24 mouse cellular contexts compared by ENCODE assay signal in genomic region chr15:10645101-10645500, GRCm38 (mm10).
DNase-seq lines count a peak whose midpoint lies in the region; ATAC-seq and TF ChIP-seq lines count a peak whose summit lies in the region.
"Had no signal": no experiment of that assay in that cellular context is flagged by ENCODE, and none has a peak within 500 bp of the region (broad histone marks: within the 10 kb centered on the region; RNA-seq: fewer than 3 reads in every experiment).

No protein-coding gene starts in this region.

- no peak for TF ChIP-seq POLR2A in liver, adult 2 months (IDR thresholded peaks at IDR 0.05; ENCODE audit: extremely low read depth, insufficient read depth, low read length)
- TF ChIP-seq POLR2A in embryonic fibroblast, embryonic 13.5 days (IDR thresholded peaks at IDR 0.05; ENCODE audit: low read depth, low read length) = no peak

- DNase-seq in embryo, embryonic 10.5 days (ENCODE audit: low spot score) = peak; percentile 38
- no peak for DNase-seq in embryo, embryonic 10 days (ENCODE audit: low spot score)
- DNase-seq in liver, adult 2 months (ENCODE audit: extremely low read depth, low read depth, low spot score) = peak; percentile 68
- DNase-seq: adrenal gland, adult 8-10 months; cerebellum, adult 2 months; cerebellum, postnatal 25 days; forebrain, postnatal 0 days; gastrocnemius, postnatal 14 days; heart, adult 18-20 months; heart, postnatal 10 days; layer of hippocampus, adult 9-11 months; lung, embryonic 14.5 days; right cerebral cortex, adult 18-20 months; thymus, adult 2 months had no signal

- ATAC-seq in liver, embryonic 12.5 days = no peak
- peak; percentile 54 for ATAC-seq in kidney, embryonic 16.5 days (ENCODE audit: low FRiP score, low TSS enrichment)
- ATAC-seq in forebrain, embryonic 13.5 days = no peak
- no peak for ATAC-seq in forebrain, embryonic 12.5 days (ENCODE audit: low FRiP score)
- ATAC-seq: activated CD4-positive, CD25-positive, alpha-beta regulatory T cell, adult 4 months; forebrain, postnatal 0 days; hindbrain, postnatal 0 days had no signal

- H3K79me2 ChIP-seq in liver, adult 2 months (ENCODE audit: control insufficient read depth, insufficient read depth, low read length) = peaks cover 15% of the 10 kb centered on the region; the same call in 1 of the 2 replicates

- WGBS in liver, adult 2 months = 29% methylated on average over 8 of the region's 8 CpGs
- 66% methylated on average over 8 of the region's 8 CpGs for WGBS in liver, embryonic 12.5 days (ENCODE audit: insufficient replicate concordance)
- 35% methylated on average over 8 of the region's 8 CpGs for WGBS in kidney, embryonic 16.5 days
- WGBS in forebrain, embryonic 13.5 days = 32% methylated on average over 8 of the region's 8 CpGs
- 34% methylated on average over 8 of the region's 8 CpGs for WGBS in forebrain, embryonic 12.5 days

- H3K27me3 ChIP-seq in liver, adult 2 months (ENCODE audit: control insufficient read depth, insufficient read depth, low read length) = no peaks in the 10 kb centered on the region
- no peaks in the 10 kb centered on the region for H3K27me3 ChIP-seq in liver, embryonic 12.5 days (replicated peaks)
- H3K27me3 ChIP-seq in kidney, embryonic 16.5 days (ENCODE audit: insufficient read depth, low read length) = no peaks in the 10 kb centered on the region
- H3K27me3 ChIP-seq in forebrain, embryonic 13.5 days = no peaks in the 10 kb centered on the region
- peaks cover 6% of the 10 kb centered on the region; the same call in 1 of the 2 replicates for H3K27me3 ChIP-seq in forebrain, embryonic 12.5 days
- H3K27me3 ChIP-seq: neural tube, embryonic 12.5 days had no signal

- H3K27ac ChIP-seq in liver, adult 2 months (replicated peaks; ENCODE audit: insufficient read depth, low read depth, low read length) = no peak overlapping the region
- H3K27ac ChIP-seq in liver, embryonic 12.5 days = no peak overlapping the region
- H3K27ac ChIP-seq in embryonic fibroblast, embryonic 13.5 days (ENCODE audit: insufficient read depth, low read length) = 0 out of 2 replicates have a peak overlapping the region, but pooled peaks have one; percentile 9
- peak overlapping the region; percentile 20; the same call in 1 of the 2 replicates for H3K27ac ChIP-seq in kidney, embryonic 16.5 days (ENCODE audit: low read length)
- no peak overlapping the region for H3K27ac ChIP-seq in forebrain, embryonic 13.5 days
- H3K27ac ChIP-seq in forebrain, embryonic 12.5 days = no peak overlapping the region
- H3K27ac ChIP-seq: hindbrain, postnatal 0 days; midbrain, embryonic 12.5 days; neural tube, embryonic 12.5 days had no signal

- H3K36me3 ChIP-seq in liver, adult 2 months (ENCODE audit: control insufficient read depth, insufficient read depth, low read length) = no peaks in the 10 kb centered on the region
- H3K36me3 ChIP-seq in liver, embryonic 12.5 days = no peaks in the 10 kb centered on the region
- no peaks in the 10 kb centered on the region for H3K36me3 ChIP-seq in kidney, embryonic 16.5 days (ENCODE audit: insufficient read depth, low read length)
- no peaks in the 10 kb centered on the region; the same call in 1 of the 2 replicates for H3K36me3 ChIP-seq in forebrain, embryonic 13.5 days (ENCODE audit: poor library complexity, severe bottlenecking)
- no peaks in the 10 kb centered on the region for H3K36me3 ChIP-seq in forebrain, embryonic 12.5 days (replicated peaks)
- H3K36me3 ChIP-seq: heart, embryonic 12.5 days; midbrain, embryonic 12.5 days; neural tube, embryonic 12.5 days had no signal

- TF ChIP-seq CTCF in liver, adult 2 months (IDR thresholded peaks at IDR 0.05; ENCODE audit: low read depth, low read length) = no peak
- no peak for TF ChIP-seq CTCF in embryonic fibroblast, embryonic 13.5 days (IDR thresholded peaks at IDR 0.05; ENCODE audit: borderline replicate concordance, insufficient read depth, low read length)

- H3K4me2 ChIP-seq in liver, embryonic 12.5 days = no peak overlapping the region
- no peak overlapping the region for H3K4me2 ChIP-seq in kidney, embryonic 16.5 days (replicated peaks; ENCODE audit: low read depth, low read length)
- no peak overlapping the region for H3K4me2 ChIP-seq in forebrain, embryonic 13.5 days
- no peak overlapping the region for H3K4me2 ChIP-seq in forebrain, embryonic 12.5 days
- H3K4me2 ChIP-seq: heart, embryonic 12.5 days; lung, embryonic 14.5 days; midbrain, embryonic 12.5 days; neural tube, embryonic 12.5 days had no signal

- no peaks in the 10 kb centered on the region for H3K9me3 ChIP-seq in liver, embryonic 12.5 days (replicated peaks)
- no peaks in the 10 kb centered on the region for H3K9me3 ChIP-seq in kidney, embryonic 16.5 days (ENCODE audit: low read length)
- H3K9me3 ChIP-seq in forebrain, embryonic 13.5 days (replicated peaks) = no peaks in the 10 kb centered on the region
- H3K9me3 ChIP-seq in forebrain, embryonic 12.5 days = no peaks in the 10 kb centered on the region
- H3K9me3 ChIP-seq: heart, embryonic 12.5 days; midbrain, embryonic 12.5 days; neural tube, embryonic 12.5 days had no signal

- H3K9ac ChIP-seq in liver, adult 2 months (ENCODE audit: low read depth, low read length) = no peak overlapping the region
- no peak overlapping the region for H3K9ac ChIP-seq in liver, embryonic 12.5 days
- H3K9ac ChIP-seq in kidney, embryonic 16.5 days (replicated peaks; ENCODE audit: low read length) = no peak overlapping the region
- H3K9ac ChIP-seq in forebrain, embryonic 13.5 days = no peak overlapping the region
- no peak overlapping the region for H3K9ac ChIP-seq in forebrain, embryonic 12.5 days
- H3K9ac ChIP-seq: forebrain, postnatal 0 days; heart, embryonic 12.5 days; lung, embryonic 14.5 days; midbrain, embryonic 12.5 days; neural tube, embryonic 12.5 days had no signal

- no peak overlapping the region for H3K4me3 ChIP-seq in liver, adult 2 months (ENCODE audit: insufficient read depth, low read depth, low read length)
- H3K4me3 ChIP-seq in liver, embryonic 12.5 days = no peak overlapping the region
- no peak overlapping the region for H3K4me3 ChIP-seq in embryonic fibroblast, embryonic 13.5 days (ENCODE audit: insufficient read depth, low read length)
- no peak overlapping the region for H3K4me3 ChIP-seq in kidney, embryonic 16.5 days (ENCODE audit: low read length)
- H3K4me3 ChIP-seq in forebrain, embryonic 13.5 days = no peak overlapping the region
- H3K4me3 ChIP-seq in forebrain, embryonic 12.5 days (replicated peaks) = no peak overlapping the region
- H3K4me3 ChIP-seq: heart, embryonic 12.5 days; midbrain, embryonic 12.5 days; neural tube, embryonic 12.5 days had no signal

- H3K4me1 ChIP-seq in liver, adult 2 months (ENCODE audit: control insufficient read depth, insufficient read depth, low read length) = peaks cover 5% of the 10 kb centered on the region
- peaks cover 9% of the 10 kb centered on the region; the same call in 1 of the 2 replicates for H3K4me1 ChIP-seq in liver, embryonic 12.5 days
- peaks cover 37% of the 10 kb centered on the region for H3K4me1 ChIP-seq in embryonic fibroblast, embryonic 13.5 days (ENCODE audit: control insufficient read depth, insufficient read depth, low read length)
- peaks cover 48% of the 10 kb centered on the region for H3K4me1 ChIP-seq in kidney, embryonic 16.5 days (ENCODE audit: insufficient read depth, low read length)
- peaks cover 65% of the 10 kb centered on the region for H3K4me1 ChIP-seq in forebrain, embryonic 13.5 days
- H3K4me1 ChIP-seq in forebrain, embryonic 12.5 days = peaks cover 54% of the 10 kb centered on the region

Comparison
In these comparisons a context has a peak if more than half of its experiments do, and no peak if none do; other contexts are left out.
1. H3K27ac ChIP-seq: peak in embryonic fibroblast, embryonic 13.5 days (single experiment) and kidney, embryonic 16.5 days (single experiment); none in liver, adult 2 months (single experiment), liver, embryonic 12.5 days (single experiment), forebrain, embryonic 13.5 days (single experiment) and forebrain, embryonic 12.5 days (single experiment).